Mouse (Mus musculus) MEL (cell line): ENCODE measurements around the gene Sema6d. TPM values are rescaled to one million over a fixed set of nuclear protein-coding genes. Genes with fewer than 3 reads are reported as not detected.

ENCODE experiments used
- DNase-seq: peaks from one replicate; pipeline ENCODE4 v3.0.0; 2011; ENCODE audit warnings: low read depth, low spot score
- H3K27ac ChIP-seq: 2 replicates; pipeline ENCODE4 v1.5.1; 2012; ENCODE audit warnings: low read depth, mild to moderate bottlenecking, control low read depth, low read length, moderate library complexity; ENCODE audit not compliant: control insufficient read depth
- H3K27me3 ChIP-seq, 2 experiments: fragments of 150-350 bp in 1 of 2; sonication (generic) in 1 of 2; 2 replicates each; pipeline ENCODE4 v1.6.1; 2012; ENCODE audit warnings: low read length in 2 of 2, mild to moderate bottlenecking in 2 of 2, improper control_type of control experiment in 1 of 2, moderate library complexity in 1 of 2; ENCODE audit not compliant: insufficient read depth in 2 of 2, control insufficient read depth in 1 of 2
- H3K36me3 ChIP-seq, 2 experiments: 2 replicates each; pipeline ENCODE4 v1.6.1; 2012 to 2014; ENCODE audit warnings: low read length in 2 of 2, improper control_type of control experiment in 1 of 2, inconsistent platforms in 1 of 2, mild to moderate bottlenecking in 1 of 2; ENCODE audit not compliant: insufficient read depth in 2 of 2, control insufficient read depth in 1 of 2
- H3K4me1 ChIP-seq, 2 experiments: fragments of 150-350 bp in 1 of 2; sonication (generic) in 1 of 2; 2 replicates each; pipeline ENCODE4 v1.6.1; 2012; ENCODE audit warnings: low read length in 2 of 2, improper control_type of control experiment in 1 of 2, mild to moderate bottlenecking in 1 of 2; ENCODE audit not compliant: insufficient read depth in 2 of 2, control insufficient read depth in 1 of 2
- H3K4me3 ChIP-seq, 2 experiments: fragments of 150-350 bp in 1 of 2; sonication (generic) in 1 of 2; 2 replicates each; pipeline ENCODE4 v1.5.1; 2012; ENCODE audit warnings: low read depth in 2 of 2, low read length in 2 of 2, mild to moderate bottlenecking in 2 of 2, moderate library complexity in 2 of 2, control low read depth in 1 of 2, improper control_type of control experiment in 1 of 2; ENCODE audit not compliant: control insufficient read depth in 1 of 2, insufficient read depth in 1 of 2
- H3K79me2 ChIP-seq: 2 replicates; pipeline ENCODE4 v1.6.1; 2012; ENCODE audit warnings: mild to moderate bottlenecking, low read length, moderate library complexity; ENCODE audit not compliant: control insufficient read depth, poor library complexity, insufficient read depth
- H3K9ac ChIP-seq: 2 replicates; pipeline ENCODE4 v1.6.1; 2012; ENCODE audit warnings: low read depth, mild to moderate bottlenecking, control low read depth, low read length, moderate library complexity; ENCODE audit not compliant: control insufficient read depth, poor library complexity, severe bottlenecking
- H3K9me3 ChIP-seq: fragments of 150-350 bp; sonication (generic); replicated peaks from 2 replicates; pipeline ENCODE4 v1.6.1; 2012; ENCODE audit warnings: mild to moderate bottlenecking, low read length, improper control_type of control experiment, moderate library complexity; ENCODE audit not compliant: insufficient read depth
- CHD2 ChIP-seq: IDR thresholded peaks from 2 replicates; pipeline ENCODE4 v1.6.1; 2011; ENCODE audit warnings: low read length, improper control_type of control experiment
- CTCF ChIP-seq, 3 experiments: IDR thresholded peaks in 2 of 3; conservative IDR thresholded peaks in 1 of 3; 2 replicates each; pipeline ENCODE4 v1.5.1; 2011 to 2012; ENCODE audit warnings: low read length in 3 of 3, low read depth in 2 of 3, mild to moderate bottlenecking in 2 of 3, improper control_type of control experiment in 1 of 3, inconsistent platforms in 1 of 3, mixed read lengths in 1 of 3, moderate library complexity in 1 of 3; ENCODE audit not compliant: control insufficient read depth in 1 of 3, insufficient read depth in 1 of 3, poor library complexity in 1 of 3, severe bottlenecking in 1 of 3
- E2F4 ChIP-seq: IDR thresholded peaks from 2 replicates; pipeline ENCODE4 v1.6.1; 2011; ENCODE audit warnings: low read depth, low read length, improper control_type of control experiment, borderline replicate concordance
- ELF1 ChIP-seq: IDR thresholded peaks from 2 replicates; pipeline ENCODE4 v1.6.1; 2014; ENCODE audit warnings: low read depth, mild to moderate bottlenecking, inconsistent platforms, low read length, improper control_type of control experiment, moderate library complexity
- GABPA ChIP-seq: IDR thresholded peaks from 2 replicates; pipeline ENCODE4 v1.6.1; 2012; ENCODE audit warnings: low read depth, mild to moderate bottlenecking, inconsistent platforms, low read length, improper control_type of control experiment, moderate library complexity
- HCFC1 ChIP-seq: IDR thresholded peaks from 2 replicates; pipeline ENCODE4 v1.6.1; 2012; ENCODE audit warnings: low read depth, mild to moderate bottlenecking, inconsistent platforms, low read length, improper control_type of control experiment, moderate library complexity
- JUND ChIP-seq: IDR thresholded peaks from 2 replicates; pipeline ENCODE4 v1.6.1; 2011; ENCODE audit warnings: low read depth, mild to moderate bottlenecking, improper control_type of control experiment, low read length
- KAT2A ChIP-seq: conservative IDR thresholded peaks from 2 replicates; pipeline ENCODE4 v1.6.1; 2012; ENCODE audit warnings: low read depth, low read length, improper control_type of control experiment, inconsistent platforms
- MAFK ChIP-seq: IDR thresholded peaks from 2 replicates; pipeline ENCODE4 v1.6.1; 2011; ENCODE audit warnings: low read depth, mild to moderate bottlenecking, low read length, improper control_type of control experiment, borderline replicate concordance
- MAX ChIP-seq: IDR thresholded peaks from 2 replicates; pipeline ENCODE4 v1.6.1; 2011; ENCODE audit warnings: low read length, improper control_type of control experiment
- MYB ChIP-seq: IDR thresholded peaks from 2 replicates; pipeline ENCODE4 v1.6.1; 2011; ENCODE audit warnings: mild to moderate bottlenecking, low read depth, low read length, improper control_type of control experiment
- NELFE ChIP-seq: IDR thresholded peaks from 2 replicates; pipeline ENCODE4 v1.6.1; 2011; ENCODE audit warnings: low read depth, low read length, improper control_type of control experiment
- NRF1 ChIP-seq: IDR thresholded peaks from 2 replicates; pipeline ENCODE4 v1.6.1; 2014; ENCODE audit warnings: low read depth, mild to moderate bottlenecking, inconsistent platforms, low read length, improper control_type of control experiment, moderate library complexity; ENCODE audit not compliant: poor library complexity, insufficient read depth, severe bottlenecking
- POLR2A ChIP-seq, 2 experiments: IDR thresholded peaks; 2 replicates each; pipeline ENCODE4 v1.6.1; 2011 to 2012; ENCODE audit warnings: low read length in 2 of 2, mild to moderate bottlenecking in 2 of 2, control low read depth in 1 of 2, improper control_type of control experiment in 1 of 2, low read depth in 1 of 2, moderate library complexity in 1 of 2; ENCODE audit not compliant: control insufficient read depth in 1 of 2, insufficient read depth in 1 of 2, poor library complexity in 1 of 2
- POLR2AphosphoS2 ChIP-seq: IDR thresholded peaks from 2 replicates; pipeline ENCODE4 v1.6.1; 2011; ENCODE audit warnings: low read length, improper control_type of control experiment
- RAD21 ChIP-seq: IDR thresholded peaks from 2 replicates; pipeline ENCODE4 v1.6.1; 2011; ENCODE audit warnings: mild to moderate bottlenecking, low read depth, low read length, improper control_type of control experiment
- SIN3A ChIP-seq: IDR thresholded peaks from 2 replicates; pipeline ENCODE4 v1.6.1; 2012; ENCODE audit warnings: low read length, improper control_type of control experiment, inconsistent platforms
- SMC3 ChIP-seq: IDR thresholded peaks from 2 replicates; pipeline ENCODE4 v1.6.1; 2011; ENCODE audit warnings: low read depth, low read length, improper control_type of control experiment
- TAL1 ChIP-seq: IDR thresholded peaks from 2 replicates; pipeline ENCODE4 v1.6.1; 2012; ENCODE audit warnings: mild to moderate bottlenecking, inconsistent platforms, low read length, moderate library complexity, mixed read lengths
- TCF12 ChIP-seq: IDR thresholded peaks from 2 replicates; pipeline ENCODE4 v1.6.1; 2014; ENCODE audit warnings: low read depth, mild to moderate bottlenecking, inconsistent platforms, low read length, improper control_type of control experiment, moderate library complexity
- UBTF ChIP-seq: IDR thresholded peaks from 2 replicates; pipeline ENCODE4 v1.6.1; 2012; ENCODE audit warnings: low read depth, mild to moderate bottlenecking, inconsistent platforms, low read length, improper control_type of control experiment, moderate library complexity, borderline replicate concordance; ENCODE audit not compliant: insufficient read depth
- USF1 ChIP-seq: IDR thresholded peaks from 2 replicates; pipeline ENCODE4 v1.6.1; 2014; ENCODE audit warnings: low read depth, mild to moderate bottlenecking, inconsistent platforms, low read length, improper control_type of control experiment, moderate library complexity
- ZC3H11A ChIP-seq: IDR thresholded peaks from 2 replicates; pipeline ENCODE4 v1.6.1; 2012; ENCODE audit warnings: low read depth, mild to moderate bottlenecking, inconsistent platforms, low read length, improper control_type of control experiment
- ZKSCAN1 ChIP-seq: IDR thresholded peaks from 2 replicates; pipeline ENCODE4 v1.6.1; 2012; ENCODE audit warnings: low read depth, mild to moderate bottlenecking, inconsistent platforms, low read length, improper control_type of control experiment, moderate library complexity
- ZMIZ1 ChIP-seq: IDR thresholded peaks from 2 replicates; pipeline ENCODE4 v1.6.1; 2012; ENCODE audit warnings: low read depth, mild to moderate bottlenecking, inconsistent platforms, low read length, improper control_type of control experiment, moderate library complexity
- ZNF384 ChIP-seq: IDR thresholded peaks from 2 replicates; pipeline ENCODE4 v1.6.1; 2012; ENCODE audit warnings: low read depth, mild to moderate bottlenecking, inconsistent platforms, low read length, improper control_type of control experiment
- polyA plus RNA-seq, 2 experiments: library from polyadenylated mRNA; stranded (reverse) in 1 of 2; unstranded in 1 of 2; fragments of >175 nt in 1 of 2; fragments of >200 nt in 1 of 2; gene quantifications; 2 replicates each; pipeline versions ENCODE4 v1.2.1 to v1.2.4; 2012; ENCODE audit warnings: low replicate concordance in 2 of 2, low read depth in 1 of 2; ENCODE audit not compliant: insufficient read length in 2 of 2, insufficient read depth in 1 of 2, missing spikeins in 1 of 2
- total RNA-seq: library from RNA; depleted of rRNA; stranded (reverse); fragments of 300-350 nt; gene quantifications from 2 replicates; pipeline ENCODE4 v1.2.3, GENCODE M21; 2012

The Sema6d gene
- total and polyA plus RNA-seq, 3 experiments, result not detected

GRCm38 (mm10) chr2:124396733-124397132, 307.0 kb downstream of the Sema6d start:
- DNase-seq, result no peak
- H3K79me2 ChIP-seq, result no peaks in the 10 kb centered on the region
- no peaks in the 10 kb centered on the region for H3K9me3 ChIP-seq
- H3K9ac ChIP-seq, result no peak overlapping the region
- no peaks in the 10 kb centered on the region for H3K4me1 ChIP-seq
- TF ChIP-seq GABPA, result no peak
- TF ChIP-seq CTCF (IDR thresholded peaks at IDR 0.05 in 2 of 3, conservative IDR thresholded peaks at IDR 0.05 in 1 of 3; ENCODE audit: control insufficient read depth in 1 of 3, insufficient read depth in 1 of 3, low read depth in 2 of 3, low read length in 3 of 3, poor library complexity in 1 of 3, severe bottlenecking in 1 of 3), result no peak
- no peak for TF ChIP-seq TAL1
- no peak for TF ChIP-seq ZNF384
- no peak for TF ChIP-seq NRF1
- no peak for TF ChIP-seq UBTF
- TF ChIP-seq RAD21, result no peak
- TF ChIP-seq TCF12, result no peak
- no peak for TF ChIP-seq ZC3H11A
- no peak for TF ChIP-seq MYB
- TF ChIP-seq SMC3, result no peak
- TF ChIP-seq MAX, result no peak
- TF ChIP-seq, all 39 proteins: peak for 0
- H3K27ac ChIP-seq, result no peak overlapping the region
- no peaks in the 10 kb centered on the region for H3K27me3 ChIP-seq
- H3K4me3 ChIP-seq, result no peak overlapping the region
- H3K36me3 ChIP-seq, result no peaks in the 10 kb centered on the region

GRCm38 (mm10) chr2:124397304-124397703, 307.5 kb downstream of the Sema6d start:
- no peak for TF ChIP-seq NELFE
- no peak for TF ChIP-seq CHD2
- no peak for TF ChIP-seq ZMIZ1
- TF ChIP-seq POLR2AphosphoS2, result no peak
- no peak for TF ChIP-seq MAFK
- TF ChIP-seq JUND, result no peak
- TF ChIP-seq MYB, result no peak
- no peak for TF ChIP-seq TCF12
- no peak for TF ChIP-seq POLR2A (IDR thresholded peaks at IDR 0.05; ENCODE audit: control insufficient read depth in 1 of 2, insufficient read depth in 1 of 2, low read depth in 1 of 2, low read length in 2 of 2, poor library complexity in 1 of 2)
- no peak for TF ChIP-seq KAT2A
- TF ChIP-seq HCFC1, result no peak
- TF ChIP-seq ZKSCAN1, result no peak
- no peak for TF ChIP-seq SMC3
- no peak for TF ChIP-seq USF1
- no peak for TF ChIP-seq SIN3A
- TF ChIP-seq RAD21, result no peak
- no peak for TF ChIP-seq GABPA
- TF ChIP-seq E2F4, result no peak
- no peak for TF ChIP-seq ELF1
- Histone ChIP-seq H3K79me2 (no peaks in the 10 kb centered on the region), H3K4me1 (no peaks in the 10 kb centered on the region), H3K4me3 (no peak overlapping the region), H3K9ac (no peak overlapping the region), H3K27ac (no peak overlapping the region), H3K9me3 (no peaks in the 10 kb centered on the region), H3K36me3 (no peaks in the 10 kb centered on the region), H3K27me3 (no peaks in the 10 kb centered on the region)
- no peak for DNase-seq
